Mouse (Mus musculus): ENCODE measurements around the gene Tprn.

DNA sequence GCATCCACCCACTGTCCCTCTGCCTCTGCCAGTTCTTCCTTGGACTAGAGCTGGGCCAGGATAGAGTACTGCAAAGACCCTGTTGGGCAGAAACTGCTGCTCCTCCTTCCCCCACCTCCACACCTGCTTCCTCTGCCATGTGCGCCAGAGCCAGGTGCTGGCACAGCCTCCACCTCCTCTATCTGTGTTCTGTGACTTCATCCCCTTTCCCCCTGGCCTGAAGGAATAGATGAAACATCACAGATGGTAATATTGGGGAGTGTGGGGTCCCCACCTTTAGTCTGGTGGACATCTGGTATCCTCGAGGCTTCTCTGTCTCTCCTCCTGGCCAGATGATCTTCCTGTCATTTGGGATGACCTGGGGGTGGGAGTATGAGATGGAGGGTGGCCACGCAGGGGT is 41.0 kb downstream of the Tprn start:
- no peak for TF ChIP-seq POLR2A (IDR thresholded peaks at IDR 0.05; ENCODE audit: control insufficient read depth, extremely low read depth, insufficient read depth, low read length, poor library complexity)
- no peak for TF ChIP-seq CTCF (IDR thresholded peaks at IDR 0.05; ENCODE audit: borderline replicate concordance, control insufficient read depth, extremely low read depth, insufficient read depth, low read length, poor library complexity)
